Mouse (Mus musculus) heart, postnatal 0 days (tissue): ENCODE measurements around the gene Cer1.

Experiments
- CTCF ChIP-seq: IDR thresholded peaks from 2 replicates; pipeline ENCODE4 v1.5.1; 2016; ENCODE audit warnings: antibody characterized with exemption, control low read depth, low read depth
- EP300 ChIP-seq: IDR thresholded peaks from 2 replicates; pipeline ENCODE4 v1.6.1; 2016; ENCODE audit warnings: antibody characterized with exemption, low read depth

DNA sequence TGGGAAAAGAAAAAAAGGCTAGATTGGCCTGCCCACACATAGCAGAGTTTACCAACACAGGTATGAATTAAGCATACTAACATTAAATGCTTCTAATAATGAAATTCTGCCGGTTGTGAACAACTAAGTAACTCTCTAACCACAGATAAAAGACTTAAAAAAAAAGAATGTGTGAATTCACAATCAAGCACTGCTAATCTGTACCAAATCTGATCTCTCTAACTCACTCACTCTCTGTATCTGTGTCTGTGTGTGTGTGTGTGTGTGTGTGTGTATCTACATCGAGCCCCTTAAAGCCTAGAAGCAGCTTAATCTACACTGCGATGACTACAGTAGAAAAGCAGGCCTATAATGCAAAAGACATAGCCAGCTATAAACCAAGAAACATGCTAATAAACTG, 28.0 kb downstream of the Cer1 start:
- TF ChIP-seq CTCF (no peak), EP300 (no peak)
